Mouse (Mus musculus): ENCODE data around the gene Fxyd6. TPM values are rescaled to one million over a fixed set of nuclear protein-coding genes. Genes with fewer than 3 reads are reported as not detected.

Gene Fxyd6
- polyA plus RNA-seq, 1 experiment from 2014 or later = 817 TPM

DNA sequence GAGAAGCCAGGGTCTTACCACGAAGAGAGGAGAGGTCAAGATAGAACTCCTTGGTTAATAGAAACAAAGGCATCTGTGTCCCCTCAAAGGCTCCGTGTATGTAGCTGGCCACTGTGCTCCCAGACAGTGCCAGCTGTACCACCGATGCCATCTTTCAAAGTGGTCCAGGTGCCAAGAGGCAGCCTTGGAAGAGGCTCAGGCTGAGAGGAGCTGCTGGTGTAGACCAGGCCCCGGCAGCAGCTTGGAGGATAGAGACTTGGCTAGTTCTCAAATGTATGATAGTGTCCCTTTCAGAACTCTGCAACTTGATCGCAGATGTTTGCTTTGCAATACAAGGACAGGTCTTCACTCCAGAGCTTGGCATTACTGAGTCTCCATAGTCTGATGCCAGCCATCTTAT, 12.4 kb downstream of the Fxyd6 start:
- ATAC-seq = no peak
- H3K27ac ChIP-seq (ENCODE audit: low read length) = no peak overlapping the region
- H3K4me3 ChIP-seq (ENCODE audit: low read depth, low read length) = no peak overlapping the region
- no peak overlapping the region for H3K9ac ChIP-seq (ENCODE audit: low read depth, low read length)
- H3K4me2 ChIP-seq (ENCODE audit: low read length) = no peak overlapping the region
- H3K9me3 ChIP-seq (replicated peaks; ENCODE audit: control insufficient read depth, low read length, poor library complexity, severe bottlenecking) = no peaks in the 10 kb centered on the region
- no peaks in the 10 kb centered on the region for H3K36me3 ChIP-seq (ENCODE audit: control insufficient read depth, insufficient read depth, low read length)
- 77% methylated on average over 5 of the region's 5 CpGs for WGBS
- H3K27me3 ChIP-seq (ENCODE audit: control insufficient read depth, insufficient read depth, low read depth, low read length) = no peaks in the 10 kb centered on the region
- H3K4me1 ChIP-seq (ENCODE audit: control insufficient read depth, insufficient read depth, low read length) = peaks cover 20% of the 10 kb centered on the region

DNA sequence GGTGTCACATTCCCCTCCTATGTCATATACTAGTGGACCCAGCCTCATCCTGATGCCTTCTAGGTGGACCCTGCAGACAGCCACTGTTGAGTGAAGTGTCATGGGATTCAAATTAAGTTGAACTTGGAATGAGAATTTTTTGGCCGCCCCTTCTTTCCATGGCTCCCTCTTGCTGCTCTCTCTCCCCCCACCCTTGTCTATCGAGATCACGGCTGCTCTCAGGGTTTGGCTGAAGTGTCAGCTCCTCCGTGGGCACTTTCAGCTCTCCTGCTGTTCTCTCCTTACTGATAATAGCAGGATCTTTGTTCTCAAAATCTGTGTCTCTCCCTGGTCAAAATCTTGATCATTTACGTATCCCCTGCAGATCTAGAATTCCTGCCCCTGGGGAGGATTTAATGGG, 12.8 kb downstream of the Fxyd6 start:
- no peak overlapping the region for H3K9ac ChIP-seq (ENCODE audit: low read depth, low read length)
- H3K27me3 ChIP-seq (ENCODE audit: control insufficient read depth, insufficient read depth, low read depth, low read length) = no peaks in the 10 kb centered on the region
- no peak overlapping the region for H3K27ac ChIP-seq (ENCODE audit: low read length)
- 66% methylated on average over 5 of the region's 5 CpGs for WGBS
- no peaks in the 10 kb centered on the region for H3K9me3 ChIP-seq (replicated peaks; ENCODE audit: control insufficient read depth, low read length, poor library complexity, severe bottlenecking)
- H3K4me2 ChIP-seq (ENCODE audit: low read length) = no peak overlapping the region
- ATAC-seq = no peak
- no peaks in the 10 kb centered on the region for H3K36me3 ChIP-seq (ENCODE audit: control insufficient read depth, insufficient read depth, low read length)
- no peak overlapping the region for H3K4me3 ChIP-seq (ENCODE audit: low read depth, low read length)
- peaks cover 19% of the 10 kb centered on the region for H3K4me1 ChIP-seq (ENCODE audit: control insufficient read depth, insufficient read depth, low read length)

DNA sequence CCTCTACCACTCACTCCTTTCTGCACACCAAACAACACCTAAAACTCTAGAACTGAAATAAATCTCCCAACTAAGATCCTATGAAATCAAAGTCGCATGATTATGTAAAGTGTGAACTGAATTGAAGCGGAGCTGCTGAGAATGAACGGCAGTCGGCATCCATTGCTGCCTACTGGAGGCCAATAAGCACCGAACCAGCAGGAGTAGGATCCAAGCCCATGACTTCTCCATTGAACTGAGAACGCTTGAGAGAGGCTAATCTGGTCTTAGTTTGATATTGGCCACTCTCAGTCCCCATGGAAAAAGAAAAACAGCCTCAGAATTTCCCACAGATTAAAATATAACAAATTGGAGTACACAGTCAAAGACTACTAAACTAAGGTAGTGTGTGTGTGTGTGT, 13.9 kb downstream of the Fxyd6 start:
- Histone ChIP-seq H3K4me1 (ENCODE audit: control insufficient read depth, insufficient read depth, low read length) (peaks cover 17% of the 10 kb centered on the region), H3K36me3 (ENCODE audit: control insufficient read depth, insufficient read depth, low read length) (no peaks in the 10 kb centered on the region), H3K4me3 (ENCODE audit: low read depth, low read length) (no peak overlapping the region), H3K27me3 (ENCODE audit: control insufficient read depth, insufficient read depth, low read depth, low read length) (no peaks in the 10 kb centered on the region), H3K9ac (ENCODE audit: low read depth, low read length) (no peak overlapping the region), H3K9me3 (replicated peaks; ENCODE audit: control insufficient read depth, low read length, poor library complexity, severe bottlenecking) (no peaks in the 10 kb centered on the region), H3K27ac (ENCODE audit: low read length) (no peak overlapping the region), H3K4me2 (ENCODE audit: low read length) (no peak overlapping the region)
- WGBS = 89% methylated on average over 6 of the region's 6 CpGs
- no peak for ATAC-seq

DNA sequence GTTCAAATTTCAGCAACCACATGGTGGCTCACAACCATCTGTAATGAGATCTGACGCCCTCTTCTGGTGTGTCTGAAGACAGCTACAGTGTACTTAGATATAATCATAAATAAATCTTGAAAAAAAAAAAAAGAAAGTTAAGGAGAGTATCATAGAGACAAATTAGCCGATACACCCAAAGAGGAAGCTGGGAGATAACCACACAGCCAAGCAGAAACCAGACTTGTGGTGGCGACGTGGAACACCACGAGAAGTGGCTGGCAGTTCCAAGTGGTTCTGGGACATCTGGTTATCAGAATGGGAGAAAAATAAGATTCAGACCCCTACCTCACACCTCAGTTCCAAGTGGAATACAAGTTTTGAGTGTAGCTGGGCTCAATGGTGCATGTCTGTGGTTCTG, 16.7 kb downstream of the Fxyd6 start:
- WGBS = 86% methylated on average over 5 of the region's 5 CpGs
- Histone ChIP-seq H3K27me3 (ENCODE audit: control insufficient read depth, insufficient read depth, low read depth, low read length) (no peaks in the 10 kb centered on the region), H3K36me3 (ENCODE audit: control insufficient read depth, insufficient read depth, low read length) (no peaks in the 10 kb centered on the region), H3K9ac (ENCODE audit: low read depth, low read length) (no peak overlapping the region), H3K27ac (ENCODE audit: low read length) (no peak overlapping the region), H3K4me3 (ENCODE audit: low read depth, low read length) (no peak overlapping the region), H3K4me2 (ENCODE audit: low read length) (no peak overlapping the region), H3K4me1 (ENCODE audit: control insufficient read depth, insufficient read depth, low read length) (peaks cover 3% of the 10 kb centered on the region; the same call in 1 of the 2 replicates), H3K9me3 (replicated peaks; ENCODE audit: control insufficient read depth, low read length, poor library complexity, severe bottlenecking) (no peaks in the 10 kb centered on the region)
- no peak for ATAC-seq

DNA sequence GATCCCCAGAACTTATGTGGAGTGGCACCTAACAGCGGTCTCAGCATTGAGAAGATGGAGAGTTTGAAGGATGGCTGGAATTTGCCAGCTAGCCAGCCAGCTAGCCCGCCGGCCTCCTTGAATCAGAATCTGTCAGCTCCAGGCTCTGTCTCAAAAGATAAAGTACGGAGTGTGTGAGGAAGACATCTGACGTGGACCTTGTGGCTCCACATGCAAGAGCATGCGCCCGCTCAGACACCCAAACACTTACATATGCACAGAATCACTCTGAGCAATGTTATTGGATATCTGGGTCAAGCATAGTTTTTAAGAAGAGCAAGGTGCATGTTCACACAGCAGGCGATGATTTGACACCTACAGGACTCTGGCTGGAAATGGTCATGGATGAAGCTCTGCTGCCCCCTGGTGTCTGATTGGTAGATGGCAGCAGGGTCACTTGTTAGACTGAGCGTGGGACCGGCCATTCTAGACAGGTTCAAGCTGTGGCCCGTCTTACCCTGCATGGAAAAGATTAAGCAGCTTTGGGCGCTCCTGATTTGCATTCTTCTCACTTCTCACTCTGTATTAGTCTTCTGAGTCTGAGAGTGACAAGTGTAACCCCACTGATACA, 18.5 kb downstream of the Fxyd6 start:
- no peak overlapping the region for H3K9ac ChIP-seq (ENCODE audit: low read depth, low read length)
- no peaks in the 10 kb centered on the region for H3K9me3 ChIP-seq (replicated peaks; ENCODE audit: control insufficient read depth, low read length, poor library complexity, severe bottlenecking)
- peaks cover 6% of the 10 kb centered on the region for H3K36me3 ChIP-seq (ENCODE audit: control insufficient read depth, insufficient read depth, low read length)
- H3K4me2 ChIP-seq (ENCODE audit: low read length) = no peak overlapping the region
- no peak overlapping the region for H3K4me3 ChIP-seq (ENCODE audit: low read depth, low read length)
- no peak overlapping the region for H3K27ac ChIP-seq (ENCODE audit: low read length)
- H3K4me1 ChIP-seq (ENCODE audit: control insufficient read depth, insufficient read depth, low read length) = no peaks in the 10 kb centered on the region
- peak; percentile 84 for ATAC-seq
- 43% methylated on average over 12 of the region's 12 CpGs for WGBS
- no peaks in the 10 kb centered on the region for H3K27me3 ChIP-seq (ENCODE audit: control insufficient read depth, insufficient read depth, low read depth, low read length)

DNA sequence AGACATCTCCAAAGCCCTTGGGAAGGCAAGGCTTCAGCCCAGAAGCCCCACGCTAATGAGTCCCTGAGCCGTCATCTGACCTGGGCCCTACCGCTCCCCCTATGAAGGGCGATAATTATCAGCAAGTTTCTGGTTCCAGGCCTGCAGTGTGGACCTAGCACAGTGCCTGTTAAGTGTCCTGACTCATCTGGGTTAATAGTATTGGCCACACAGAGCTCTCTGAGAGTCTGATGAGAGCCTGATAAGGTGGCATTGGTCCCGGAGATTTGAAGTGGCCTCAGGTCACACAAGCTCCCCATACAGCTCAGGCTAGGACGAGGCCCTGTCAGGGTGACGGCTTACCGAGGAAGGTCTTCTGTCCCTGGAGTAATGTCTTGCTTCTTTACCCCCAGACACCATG, 19.6 kb downstream of the Fxyd6 start:
- Histone ChIP-seq H3K9ac (ENCODE audit: low read depth, low read length) (no peak overlapping the region), H3K4me3 (ENCODE audit: low read depth, low read length) (no peak overlapping the region), H3K27ac (ENCODE audit: low read length) (no peak overlapping the region), H3K36me3 (ENCODE audit: control insufficient read depth, insufficient read depth, low read length) (peaks cover 12% of the 10 kb centered on the region), H3K4me1 (ENCODE audit: control insufficient read depth, insufficient read depth, low read length) (no peaks in the 10 kb centered on the region), H3K9me3 (replicated peaks; ENCODE audit: control insufficient read depth, low read length, poor library complexity, severe bottlenecking) (no peaks in the 10 kb centered on the region), H3K27me3 (ENCODE audit: control insufficient read depth, insufficient read depth, low read depth, low read length) (no peaks in the 10 kb centered on the region), H3K4me2 (ENCODE audit: low read length) (no peak overlapping the region)
- WGBS = 89% methylated on average over 8 of the region's 8 CpGs
- no peak for ATAC-seq

DNA sequence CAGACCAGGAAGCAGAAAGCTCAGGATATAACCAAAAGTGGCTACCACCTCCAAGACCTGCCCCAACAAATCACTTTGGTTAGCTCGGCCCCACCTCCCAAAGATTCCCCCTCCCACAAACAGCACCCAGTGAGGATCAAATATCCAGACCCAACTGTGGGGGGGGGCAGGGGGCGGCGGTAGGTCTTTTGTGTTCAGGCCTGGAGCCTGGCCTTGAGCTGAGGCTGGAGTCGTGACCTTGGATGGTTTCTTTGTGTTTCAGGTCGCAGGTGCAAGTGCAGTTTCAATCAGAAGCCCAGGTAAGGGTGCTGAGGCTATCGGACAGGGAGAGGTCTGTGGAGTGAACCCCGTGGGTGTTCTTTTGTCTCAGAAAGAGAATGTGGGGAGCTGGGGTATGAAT, 21.3 kb downstream of the Fxyd6 start:
- no peak overlapping the region for H3K4me3 ChIP-seq (ENCODE audit: low read depth, low read length)
- no peaks in the 10 kb centered on the region for H3K27me3 ChIP-seq (ENCODE audit: control insufficient read depth, insufficient read depth, low read depth, low read length)
- H3K9ac ChIP-seq (ENCODE audit: low read depth, low read length) = no peak overlapping the region
- no peaks in the 10 kb centered on the region for H3K4me1 ChIP-seq (ENCODE audit: control insufficient read depth, insufficient read depth, low read length)
- peaks cover 14% of the 10 kb centered on the region for H3K36me3 ChIP-seq (ENCODE audit: control insufficient read depth, insufficient read depth, low read length)
- 77% methylated on average over 7 of the region's 7 CpGs for WGBS
- no peaks in the 10 kb centered on the region for H3K9me3 ChIP-seq (replicated peaks; ENCODE audit: control insufficient read depth, low read length, poor library complexity, severe bottlenecking)
- H3K4me2 ChIP-seq (ENCODE audit: low read length) = no peak overlapping the region
- no peak overlapping the region for H3K27ac ChIP-seq (ENCODE audit: low read length)
- no peak for ATAC-seq

DNA sequence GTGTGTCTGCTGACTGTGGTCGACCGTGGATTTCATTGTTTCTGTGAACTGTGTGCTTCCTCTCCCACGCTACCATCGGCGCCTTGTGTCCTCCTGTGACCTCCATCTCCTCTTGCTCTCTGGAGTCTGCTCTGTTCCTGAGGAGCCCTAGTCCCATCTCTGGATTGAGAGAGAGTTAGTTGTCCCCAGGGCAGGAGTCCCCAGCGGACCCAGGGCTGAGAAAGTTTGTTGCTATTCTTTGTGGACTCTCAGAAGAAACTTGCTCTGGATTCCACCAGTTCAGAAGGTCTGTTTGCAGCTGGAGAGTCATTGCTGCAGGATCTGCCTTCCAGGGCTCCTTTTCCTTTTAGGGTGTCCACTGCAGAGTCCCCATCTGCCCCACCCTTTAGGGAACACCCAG, 25.2 kb downstream of the Fxyd6 start:
- Histone ChIP-seq H3K4me3 (ENCODE audit: low read depth, low read length) (no peak overlapping the region), H3K4me1 (ENCODE audit: control insufficient read depth, insufficient read depth, low read length) (no peaks in the 10 kb centered on the region), H3K36me3 (ENCODE audit: control insufficient read depth, insufficient read depth, low read length) (peaks cover 14% of the 10 kb centered on the region), H3K27ac (ENCODE audit: low read length) (no peak overlapping the region), H3K9ac (ENCODE audit: low read depth, low read length) (no peak overlapping the region), H3K4me2 (ENCODE audit: low read length) (no peak overlapping the region), H3K9me3 (replicated peaks; ENCODE audit: control insufficient read depth, low read length, poor library complexity, severe bottlenecking) (no peaks in the 10 kb centered on the region), H3K27me3 (ENCODE audit: control insufficient read depth, insufficient read depth, low read depth, low read length) (no peaks in the 10 kb centered on the region)
- 97% methylated on average over 6 of the region's 6 CpGs for WGBS
- no peak for ATAC-seq

DNA sequence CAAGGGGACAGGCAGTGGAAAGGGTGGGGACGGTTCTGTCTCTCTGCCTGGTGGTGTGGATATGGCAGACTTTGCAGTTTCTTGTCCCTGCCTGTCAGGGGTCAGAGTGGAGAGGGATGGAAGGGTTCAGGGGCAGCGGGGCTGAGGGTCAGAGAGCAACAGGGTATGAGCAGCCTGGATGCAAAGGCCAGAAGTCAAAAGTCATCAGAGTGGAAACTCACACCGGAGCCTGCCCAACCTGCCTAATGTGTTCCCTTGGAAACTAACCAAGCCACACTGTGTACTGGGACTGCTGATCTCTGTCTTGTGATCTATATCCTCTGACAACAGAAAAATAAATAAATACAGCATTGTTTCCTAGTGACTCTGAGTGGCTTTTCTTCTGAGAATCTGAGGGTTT, 25.8 kb downstream of the Fxyd6 start:
- no peak for ATAC-seq
- Histone ChIP-seq H3K4me2 (ENCODE audit: low read length) (no peak overlapping the region), H3K27ac (ENCODE audit: low read length) (no peak overlapping the region), H3K36me3 (ENCODE audit: control insufficient read depth, insufficient read depth, low read length) (peaks cover 14% of the 10 kb centered on the region), H3K4me3 (ENCODE audit: low read depth, low read length) (no peak overlapping the region), H3K4me1 (ENCODE audit: control insufficient read depth, insufficient read depth, low read length) (no peaks in the 10 kb centered on the region), H3K27me3 (ENCODE audit: control insufficient read depth, insufficient read depth, low read depth, low read length) (no peaks in the 10 kb centered on the region), H3K9ac (ENCODE audit: low read depth, low read length) (no peak overlapping the region), H3K9me3 (replicated peaks; ENCODE audit: control insufficient read depth, low read length, poor library complexity, severe bottlenecking) (no peaks in the 10 kb centered on the region)
- 62% methylated on average over 3 of the region's 3 CpGs for WGBS

All from midbrain, embryonic 16.5 days (tissue).